Mouse (Mus musculus): ENCODE data around the gene Pde4a.
"Not testable (repeated sequence)": the region's sequence is repeated elsewhere in the genome, so short reads cannot be mapped to it uniquely, and the experiment has no call there.

Pde4a gene

GRCm38 (mm10) chr9:21245113-21245487, 79.6 kb downstream of the Pde4a start:
- DNase-seq (ENCODE audit: low spot score): no peak

- DNase-seq (ENCODE audit: low spot score): no peak
Measured at GRCm38 (mm10) chr9:21246342-21246741, 80.8 kb downstream of the Pde4a start.

- no peak for DNase-seq (ENCODE audit: low spot score)
Measured at GRCm38 (mm10) chr9:21248326-21248725, 82.8 kb downstream of the Pde4a start, which contains the start of gene S1pr5. TSS of gene S1pr5 (minus strand) at chr9:21248443.

- no peak for DNase-seq (ENCODE audit: low spot score)
Measured at GRCm38 (mm10) chr9:21249629-21250508, 84.4 kb downstream of the Pde4a start.

GRCm38 (mm10) chr9:21250509-21250908, 85.0 kb downstream of the Pde4a start:
- no peak for DNase-seq (ENCODE audit: low spot score)

- no peak for DNase-seq (ENCODE audit: low spot score)
Measured at GRCm38 (mm10) chr9:21251116-21251735, 85.7 kb downstream of the Pde4a start.

- no peak for DNase-seq (ENCODE audit: low spot score)
Measured at GRCm38 (mm10) chr9:21254690-21255089, 89.2 kb downstream of the Pde4a start.

GRCm38 (mm10) chr9:21256349-21256748, 90.8 kb downstream of the Pde4a start:
- not testable (repeated sequence) for DNase-seq (ENCODE audit: low spot score)

GRCm38 (mm10) chr9:21260491-21261040, 95.1 kb downstream of the Pde4a start:
- no peak for DNase-seq (ENCODE audit: low spot score)

- peak; percentile 61 for DNase-seq (ENCODE audit: low spot score)
Measured at GRCm38 (mm10) chr9:21261831-21262230, 96.3 kb downstream of the Pde4a start.

Measured in adipocyte (in vitro differentiated cells).